Mouse (Mus musculus) spleen, embryonic (tissue): ENCODE results near the gene Olfr785.
"Not testable (repeated sequence)": the region's sequence is repeated elsewhere in the genome, so short reads cannot be mapped to it uniquely, and the experiment has no call there.

ENCODE experiments used
- CTCF ChIA-PET: fragments of 350-600 bp; sonication (Branson Sonifier 250); formaldehyde crosslinking; loops from one replicate; lab custom pipeline; 2022; lab: Charles Lee

Olfr785 gene

DNA sequence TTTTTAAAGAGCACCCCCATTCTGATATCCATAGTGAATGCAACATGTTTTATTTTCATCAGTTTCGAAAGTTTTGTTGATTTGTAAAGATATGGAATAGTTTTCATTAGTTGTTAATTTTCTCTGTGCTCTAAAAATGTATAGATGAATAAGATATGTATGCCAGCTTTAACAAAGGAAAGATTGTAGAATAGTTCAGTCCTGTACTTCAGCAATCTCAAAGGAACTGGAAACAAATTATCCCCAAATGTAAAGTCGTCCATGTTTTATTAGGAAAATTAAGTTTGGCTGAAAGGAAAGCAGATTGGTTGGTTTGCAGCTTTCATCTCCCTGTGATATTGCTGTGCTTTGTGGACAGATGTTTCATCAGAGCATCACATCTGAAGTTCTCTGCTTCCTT, at the start of gene Olfr785:
Gene Olfr785 (plus strand): TSS at position 301 of the 400 bp plus-strand sequence.
- CTCF ChIA-PET, result no interaction called here

DNA sequence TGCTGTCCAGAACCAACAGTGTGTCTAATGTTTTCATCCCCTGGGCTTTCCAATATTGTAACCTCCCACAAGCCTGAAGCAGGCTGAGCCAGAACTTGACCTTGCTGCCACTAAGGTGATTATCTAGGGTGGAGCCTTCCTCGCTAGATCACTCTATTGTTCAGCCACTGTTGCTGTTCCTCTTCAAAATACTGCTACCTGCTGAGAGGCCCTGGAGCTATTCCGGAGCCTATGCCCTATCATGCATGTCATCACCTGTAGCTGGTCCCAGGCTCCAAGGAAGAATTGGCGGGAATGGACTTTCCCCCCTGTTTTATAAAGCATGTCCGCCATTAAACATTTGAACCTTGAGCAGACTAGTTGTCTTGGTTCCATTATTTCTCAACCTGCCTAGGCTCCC, 48.7 kb upstream of the Olfr785 start:
- CTCF ChIA-PET, result not testable (repeated sequence)

DNA sequence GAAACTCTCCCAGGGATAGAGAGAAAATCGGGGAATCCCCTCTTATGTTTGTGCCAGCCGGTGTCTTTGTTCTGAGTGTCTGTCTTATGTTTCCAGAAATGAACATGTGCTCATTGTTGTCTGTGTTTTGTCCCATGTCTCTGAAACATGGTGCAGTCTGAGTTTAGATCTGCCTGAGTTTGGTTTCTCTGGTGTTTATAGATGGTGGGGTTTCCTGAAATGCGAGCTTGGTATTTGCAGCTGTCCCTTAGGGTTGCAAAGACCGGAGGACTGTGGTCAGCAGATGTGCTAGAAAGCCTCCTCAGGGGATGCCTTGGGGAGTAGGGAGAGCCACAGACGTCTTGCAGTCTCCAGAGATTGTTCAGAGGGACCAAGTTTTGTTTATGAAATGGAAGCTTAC, 47.9 kb upstream of the Olfr785 start:
- CTCF ChIA-PET, result no interaction called here

DNA sequence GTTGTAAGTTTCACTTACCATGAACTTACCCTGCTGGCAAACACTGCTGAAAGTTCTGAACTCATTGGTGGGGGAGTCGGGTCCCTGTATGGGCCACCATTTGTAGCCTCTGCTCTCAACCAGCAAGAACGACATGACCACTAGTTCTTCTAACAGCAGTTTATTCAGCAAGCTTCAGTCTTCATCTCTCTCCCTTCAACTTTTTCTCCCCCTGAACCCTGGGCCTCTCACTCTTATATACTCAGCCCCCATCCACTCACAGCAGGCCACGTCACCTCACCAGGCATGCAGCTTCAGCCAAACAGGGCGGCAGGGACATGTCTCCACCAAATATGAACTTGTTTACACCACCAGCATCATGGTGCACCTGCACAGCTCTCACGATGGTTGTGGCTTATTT, 31.2 kb upstream of the Olfr785 start:
- CTCF ChIA-PET, result not testable (repeated sequence)

DNA sequence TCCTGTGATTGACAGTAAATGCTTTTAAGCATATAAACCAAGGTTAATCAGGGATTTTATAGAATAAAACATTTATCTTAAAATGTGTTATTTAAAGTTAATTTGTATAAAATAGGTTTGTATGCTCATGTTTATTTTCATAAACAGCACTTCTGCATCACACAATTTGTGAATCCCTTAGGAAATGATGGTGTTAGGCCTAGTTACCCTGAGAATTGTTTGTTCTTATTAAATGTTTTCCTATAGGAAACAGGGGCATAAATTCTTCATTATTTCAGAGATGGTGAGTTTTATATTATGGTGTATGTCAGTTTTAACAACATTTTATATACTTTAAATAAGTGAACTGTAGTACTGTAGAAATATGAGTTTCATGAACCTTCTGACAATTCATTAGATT, 21.4 kb upstream of the Olfr785 start, which contains the start of gene Olfr784:
Gene Olfr784 (plus strand): TSS at position 301 of the 400 bp plus-strand sequence.
- CTCF ChIA-PET, result no interaction called here

DNA sequence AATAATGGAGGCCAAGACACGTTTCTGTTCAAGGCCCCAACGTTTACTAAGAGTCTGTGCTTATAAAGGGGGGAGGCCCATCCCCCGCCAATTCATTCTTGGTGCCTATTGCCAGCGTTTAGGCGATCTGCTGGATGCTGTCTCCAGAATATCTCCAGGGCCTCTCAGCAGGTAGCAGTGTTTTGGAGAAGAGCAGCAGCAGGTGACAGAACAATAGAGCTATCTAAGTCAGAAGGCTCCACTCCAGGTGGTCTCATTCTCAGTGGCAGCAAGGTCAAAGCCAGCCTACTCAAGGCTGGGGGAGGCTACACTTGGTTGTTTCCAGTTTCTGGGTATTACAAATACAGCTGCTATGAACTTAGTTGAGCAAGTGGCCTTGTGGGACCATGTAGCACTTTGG, 4.3 kb upstream of the Olfr785 start:
- CTCF ChIA-PET, result no interaction called here

DNA sequence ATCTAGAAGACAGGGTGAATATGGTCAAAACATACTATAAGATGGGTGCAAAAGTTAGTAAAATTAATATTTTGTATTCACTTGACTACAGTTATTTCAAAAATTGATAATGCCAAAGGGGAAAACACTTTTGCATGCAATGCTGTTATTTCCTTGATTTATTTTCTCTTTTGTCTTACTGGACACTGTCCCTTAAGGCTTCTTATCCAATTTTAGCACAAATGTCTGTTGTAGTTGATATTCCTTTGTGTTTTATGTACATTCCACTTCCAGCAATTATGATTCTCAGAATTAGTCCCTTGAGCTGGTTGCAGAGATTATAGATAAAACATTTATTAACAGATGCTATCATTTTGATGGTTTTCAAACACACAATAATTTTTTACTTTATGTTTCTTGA, 21.8 kb downstream of the Olfr785 start, which contains the start of gene Olfr786:
Gene Olfr786 (plus strand): TSS at position 301 of the 400 bp plus-strand sequence.
- CTCF ChIA-PET, result no interaction called here
